Mouse (Mus musculus) common myeloid progenitor, adult 5-6 weeks (primary cell): Measurements from ENCODE around the gene Otulinl. TPM values are rescaled to one million over a fixed set of nuclear protein-coding genes. Genes with fewer than 3 reads are reported as not detected.
A peak's percentile ranks its signal among the peaks of the same experiment; 100 is the strongest.

Experiments
- ATAC-seq: replicated peaks from 2 replicates; pipeline ENCODE4 v1.8.0; 2016; ENCODE audit warnings: low read depth, mild to moderate bottlenecking, moderate TSS enrichment, inconsistent platforms; ENCODE audit not compliant: poor library complexity, severe bottlenecking
- total RNA-seq: library from RNA; stranded (forward); fragments of 200-1000, 187-1606 nt; gene quantifications from 2 replicates; pipeline ENCODE4 v1.2.3, GENCODE M21; 2017

Gene Otulinl
- total RNA-seq, 1 experiment from 2014 or later: 18.7 TPM

GRCm38 (mm10) chr15:27659592-27660244, 21.7 kb downstream of the Otulinl start:
- peak; percentile 76 for ATAC-seq

GRCm38 (mm10) chr15:27659143-27659542, 22.2 kb downstream of the Otulinl start:
- ATAC-seq: no peak

GRCm38 (mm10) chr15:27658356-27658755, 23.0 kb downstream of the Otulinl start:
- no peak for ATAC-seq

GRCm38 (mm10) chr15:27657866-27658265, 23.5 kb downstream of the Otulinl start:
- no peak for ATAC-seq

- ATAC-seq: no peak
Observed at GRCm38 (mm10) chr15:27656626-27657025, 24.8 kb downstream of the Otulinl start.

GRCm38 (mm10) chr15:27655015-27655414, 26.4 kb downstream of the Otulinl start:
- ATAC-seq: peak; percentile 48

GRCm38 (mm10) chr15:27647686-27648085, 33.7 kb downstream of the Otulinl start:
- ATAC-seq: peak; percentile 47; the same call in 1 of the 2 replicates

- no peak for ATAC-seq
Observed at GRCm38 (mm10) chr15:27646665-27647064, 34.7 kb downstream of the Otulinl start.

- no peak for ATAC-seq
Observed at GRCm38 (mm10) chr15:27645250-27645649, 36.1 kb downstream of the Otulinl start.

GRCm38 (mm10) chr15:27642895-27643294, 38.5 kb downstream of the Otulinl start:
- peak; percentile 87 for ATAC-seq

GRCm38 (mm10) chr15:27641171-27641570, 40.2 kb downstream of the Otulinl start:
- ATAC-seq: 0 out of 2 replicates have a peak, but pooled peaks have one; percentile 36

GRCm38 (mm10) chr15:27633941-27634900, 47.2 kb downstream of the Otulinl start:
- no peak for ATAC-seq

- peak; percentile 89 for ATAC-seq
Observed at GRCm38 (mm10) chr15:27630601-27631383, 50.6 kb downstream of the Otulinl start, which contains the start of gene Otulin. TSS of gene Otulin (minus strand) at chr15:27630693.

- ATAC-seq: no peak
Observed at GRCm38 (mm10) chr15:27629800-27630600, 51.4 kb downstream of the Otulinl start.

GRCm38 (mm10) chr15:27629046-27629445, 52.3 kb downstream of the Otulinl start:
- ATAC-seq: no peak

- ATAC-seq: peak; percentile 34
Observed at GRCm38 (mm10) chr15:27627794-27628193, 53.6 kb downstream of the Otulinl start.

GRCm38 (mm10) chr15:27626314-27626713, 55.1 kb downstream of the Otulinl start:
- ATAC-seq: no peak

GRCm38 (mm10) chr15:27625890-27626255, 55.5 kb downstream of the Otulinl start:
- no peak for ATAC-seq
